Mouse (Mus musculus): ENCODE measurements around the gene Bmp8b. TPM values are rescaled to one million over a fixed set of nuclear protein-coding genes. Genes with fewer than 3 reads are reported as not detected.
"Not testable (repeated sequence)": the region's sequence is repeated elsewhere in the genome, so short reads cannot be mapped to it uniquely, and the experiment has no call there.

Gene Bmp8b
- polyA plus RNA-seq, 1 experiment: 0.35 TPM

- Histone ChIP-seq H3K4me3 (ENCODE audit: insufficient read depth, low read length) (no peak overlapping the region), H3K4me1 (ENCODE audit: control insufficient read depth, insufficient read depth, low read length) (no peaks in the 10 kb centered on the region), H3K27ac (ENCODE audit: insufficient read depth, low read length) (no peak overlapping the region)
- TF ChIP-seq POLR2A (IDR thresholded peaks at IDR 0.05; ENCODE audit: low read depth, low read length) (no peak), CTCF (IDR thresholded peaks at IDR 0.05; ENCODE audit: borderline replicate concordance, insufficient read depth, low read length) (peak; percentile 60)
Measured at GRCm38 (mm10) chr4:123082283-123083163, 22.4 kb upstream of the Bmp8b start.

- Histone ChIP-seq H3K4me3 (ENCODE audit: insufficient read depth, low read length) (no peak overlapping the region), H3K27ac (ENCODE audit: insufficient read depth, low read length) (no peak overlapping the region), H3K4me1 (ENCODE audit: control insufficient read depth, insufficient read depth, low read length) (no peaks in the 10 kb centered on the region)
- TF ChIP-seq CTCF (IDR thresholded peaks at IDR 0.05; ENCODE audit: borderline replicate concordance, insufficient read depth, low read length) (no peak), POLR2A (IDR thresholded peaks at IDR 0.05; ENCODE audit: low read depth, low read length) (no peak)
Measured at GRCm38 (mm10) chr4:123083323-123083902, 21.6 kb upstream of the Bmp8b start.

GRCm38 (mm10) chr4:123085290-123085689, 19.7 kb upstream of the Bmp8b start:
- H3K4me3 ChIP-seq (ENCODE audit: insufficient read depth, low read length): no peak overlapping the region
- no peak overlapping the region for H3K27ac ChIP-seq (ENCODE audit: insufficient read depth, low read length)
- no peaks in the 10 kb centered on the region for H3K4me1 ChIP-seq (ENCODE audit: control insufficient read depth, insufficient read depth, low read length)
- TF ChIP-seq CTCF (IDR thresholded peaks at IDR 0.05; ENCODE audit: borderline replicate concordance, insufficient read depth, low read length) (no peak), POLR2A (IDR thresholded peaks at IDR 0.05; ENCODE audit: low read depth, low read length) (no peak)

- no peak overlapping the region for H3K27ac ChIP-seq (ENCODE audit: insufficient read depth, low read length)
Measured at GRCm38 (mm10) chr4:123086381-123086780, 18.6 kb upstream of the Bmp8b start.

GRCm38 (mm10) chr4:123092621-123093020, 12.3 kb upstream of the Bmp8b start:
- no peak overlapping the region for H3K4me3 ChIP-seq (ENCODE audit: insufficient read depth, low read length)
- no peak overlapping the region for H3K27ac ChIP-seq (ENCODE audit: insufficient read depth, low read length)
- H3K4me1 ChIP-seq (ENCODE audit: control insufficient read depth, insufficient read depth, low read length): no peaks in the 10 kb centered on the region
- no peak for TF ChIP-seq CTCF (IDR thresholded peaks at IDR 0.05; ENCODE audit: borderline replicate concordance, insufficient read depth, low read length)
- no peak for TF ChIP-seq POLR2A (IDR thresholded peaks at IDR 0.05; ENCODE audit: low read depth, low read length)

More at GRCm38 (mm10) chr4:123086381-123086780, 18.6 kb upstream of the Bmp8b start:
- TF ChIP-seq CTCF (IDR thresholded peaks at IDR 0.05; ENCODE audit: borderline replicate concordance, insufficient read depth, low read length): no peak
- TF ChIP-seq POLR2A (IDR thresholded peaks at IDR 0.05; ENCODE audit: low read depth, low read length): no peak
- no peaks in the 10 kb centered on the region for H3K4me1 ChIP-seq (ENCODE audit: control insufficient read depth, insufficient read depth, low read length)
- H3K4me3 ChIP-seq (ENCODE audit: insufficient read depth, low read length): no peak overlapping the region

- H3K4me1 ChIP-seq (ENCODE audit: control insufficient read depth, insufficient read depth, low read length): no peaks in the 10 kb centered on the region
- H3K4me3 ChIP-seq (ENCODE audit: insufficient read depth, low read length): no peak overlapping the region
- TF ChIP-seq CTCF (IDR thresholded peaks at IDR 0.05; ENCODE audit: borderline replicate concordance, insufficient read depth, low read length) (no peak), POLR2A (IDR thresholded peaks at IDR 0.05; ENCODE audit: low read depth, low read length) (no peak)
- H3K27ac ChIP-seq (ENCODE audit: insufficient read depth, low read length): no peak overlapping the region
Measured at GRCm38 (mm10) chr4:123093064-123093776, 11.7 kb upstream of the Bmp8b start.

GRCm38 (mm10) chr4:123093869-123094268, 11.1 kb upstream of the Bmp8b start:
- Histone ChIP-seq H3K27ac (ENCODE audit: insufficient read depth, low read length) (no peak overlapping the region), H3K4me3 (ENCODE audit: insufficient read depth, low read length) (no peak overlapping the region), H3K4me1 (ENCODE audit: control insufficient read depth, insufficient read depth, low read length) (no peaks in the 10 kb centered on the region)
- TF ChIP-seq CTCF (IDR thresholded peaks at IDR 0.05; ENCODE audit: borderline replicate concordance, insufficient read depth, low read length): no peak
- TF ChIP-seq POLR2A (IDR thresholded peaks at IDR 0.05; ENCODE audit: low read depth, low read length): no peak

GRCm38 (mm10) chr4:123105451-123105790, 456 bp downstream of the Bmp8b start:
- no peak for TF ChIP-seq POLR2A (IDR thresholded peaks at IDR 0.05; ENCODE audit: low read depth, low read length)
- no peak for TF ChIP-seq CTCF (IDR thresholded peaks at IDR 0.05; ENCODE audit: borderline replicate concordance, insufficient read depth, low read length)
- no peak overlapping the region for H3K4me3 ChIP-seq (ENCODE audit: insufficient read depth, low read length)
- H3K27ac ChIP-seq (ENCODE audit: insufficient read depth, low read length): no peak overlapping the region
- H3K4me1 ChIP-seq (ENCODE audit: control insufficient read depth, insufficient read depth, low read length): peaks cover 2% of the 10 kb centered on the region; the same call in 1 of the 2 replicates

- not testable (repeated sequence) for H3K4me3 ChIP-seq (ENCODE audit: insufficient read depth, low read length); H3K27ac ChIP-seq (ENCODE audit: insufficient read depth, low read length); H3K4me1 ChIP-seq (ENCODE audit: control insufficient read depth, insufficient read depth, low read length)
Measured at GRCm38 (mm10) chr4:123105929-123106328, 964 bp downstream of the Bmp8b start.

GRCm38 (mm10) chr4:123106864-123107263, 1.9 kb downstream of the Bmp8b start:
- no peak overlapping the region for H3K4me3 ChIP-seq (ENCODE audit: insufficient read depth, low read length)
- H3K27ac ChIP-seq (ENCODE audit: insufficient read depth, low read length): no peak overlapping the region
- TF ChIP-seq CTCF (IDR thresholded peaks at IDR 0.05; ENCODE audit: borderline replicate concordance, insufficient read depth, low read length) (no peak), POLR2A (IDR thresholded peaks at IDR 0.05; ENCODE audit: low read depth, low read length) (no peak)
- H3K4me1 ChIP-seq (ENCODE audit: control insufficient read depth, insufficient read depth, low read length): peaks cover 2% of the 10 kb centered on the region; the same call in 1 of the 2 replicates

All from embryonic fibroblast, embryonic 13.5 days (primary cell).